Mouse (Mus musculus): ENCODE results near the gene Krtap17-1. TPM values are rescaled to one million over a fixed set of nuclear protein-coding genes. Genes with fewer than 3 reads are reported as not detected.

The Krtap17-1 gene
- polyA plus RNA-seq, 1 experiment: not detected

DNA sequence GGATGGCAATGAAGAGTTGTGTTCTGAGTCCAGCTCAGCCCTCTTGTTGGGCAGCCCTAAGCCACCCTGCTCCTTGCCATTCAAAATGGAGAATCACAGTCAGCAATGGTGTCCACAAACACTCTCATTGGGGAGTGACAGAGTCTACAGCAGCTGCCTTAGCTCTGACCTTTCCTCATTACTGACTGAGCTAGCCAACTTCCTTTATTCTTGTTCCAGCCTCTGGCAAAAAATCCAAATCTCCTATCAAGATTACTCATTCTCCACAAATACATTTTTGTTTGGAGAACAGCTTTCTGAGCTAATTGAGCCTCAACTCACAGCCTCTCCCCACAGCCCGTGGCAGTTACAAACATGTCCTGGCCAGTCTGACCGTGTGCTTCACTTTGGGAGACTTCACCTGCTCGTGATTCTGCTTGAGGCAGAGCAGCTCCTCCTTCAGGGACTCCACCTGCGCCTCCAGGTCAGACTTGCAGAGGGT is 19.9 kb upstream of the Krtap17-1 start:
- Histone ChIP-seq H3K9ac (ENCODE audit: low read depth, poor library complexity, severe bottlenecking) (no peak overlapping the region), H3K9me3 (replicated peaks; ENCODE audit: control insufficient read depth, insufficient read depth, low read length, poor library complexity, severe bottlenecking) (no peaks in the 10 kb centered on the region), H3K4me3 (ENCODE audit: low read depth, low read length) (no peak overlapping the region), H3K36me3 (ENCODE audit: control insufficient read depth, insufficient read depth, low read length, poor library complexity, severe bottlenecking) (no peaks in the 10 kb centered on the region), H3K4me1 (ENCODE audit: control insufficient read depth, insufficient read depth, low read length) (no peaks in the 10 kb centered on the region), H3K27ac (ENCODE audit: insufficient read depth, low read length) (no peak overlapping the region), H3K27me3 (ENCODE audit: control insufficient read depth, insufficient read depth, low read length, poor library complexity, severe bottlenecking) (no peaks in the 10 kb centered on the region)
- no peak for TF ChIP-seq CTCF (IDR thresholded peaks at IDR 0.05; ENCODE audit: low read depth, low read length)
- TF ChIP-seq POLR2A (IDR thresholded peaks at IDR 0.05; ENCODE audit: insufficient read depth, low read length): no peak
- no peak for TF ChIP-seq EP300 (IDR thresholded peaks at IDR 0.05; ENCODE audit: insufficient read depth, low read depth, low read length)

DNA sequence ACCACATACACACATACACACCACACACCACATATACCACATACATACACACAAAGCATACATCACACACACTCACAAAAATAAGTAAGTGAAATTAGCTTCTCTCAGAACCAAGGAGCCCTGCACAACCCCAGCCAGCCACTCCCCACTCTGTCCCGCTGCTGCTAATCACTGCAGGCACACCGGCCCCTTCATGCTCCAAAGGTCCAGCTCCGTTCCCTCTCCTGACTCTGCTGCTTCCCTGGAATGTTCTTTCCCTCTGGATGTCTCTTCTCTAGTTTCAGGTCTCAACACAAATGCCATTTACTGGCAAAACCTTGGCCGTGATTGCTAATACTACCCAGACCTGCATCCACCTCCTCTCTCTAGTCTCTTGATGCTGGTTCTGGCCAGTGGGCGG is 16.9 kb upstream of the Krtap17-1 start:
- Histone ChIP-seq H3K4me1 (ENCODE audit: control insufficient read depth, insufficient read depth, low read length) (no peaks in the 10 kb centered on the region), H3K9me3 (replicated peaks; ENCODE audit: control insufficient read depth, insufficient read depth, low read length, poor library complexity, severe bottlenecking) (no peaks in the 10 kb centered on the region), H3K27ac (ENCODE audit: insufficient read depth, low read length) (no peak overlapping the region), H3K36me3 (ENCODE audit: control insufficient read depth, insufficient read depth, low read length, poor library complexity, severe bottlenecking) (no peaks in the 10 kb centered on the region), H3K9ac (ENCODE audit: low read depth, poor library complexity, severe bottlenecking) (no peak overlapping the region), H3K4me3 (ENCODE audit: low read depth, low read length) (no peak overlapping the region), H3K27me3 (ENCODE audit: control insufficient read depth, insufficient read depth, low read length, poor library complexity, severe bottlenecking) (no peaks in the 10 kb centered on the region)
- TF ChIP-seq POLR2A (IDR thresholded peaks at IDR 0.05; ENCODE audit: insufficient read depth, low read length) (no peak), EP300 (IDR thresholded peaks at IDR 0.05; ENCODE audit: insufficient read depth, low read depth, low read length) (no peak), CTCF (IDR thresholded peaks at IDR 0.05; ENCODE audit: low read depth, low read length) (no peak)

DNA sequence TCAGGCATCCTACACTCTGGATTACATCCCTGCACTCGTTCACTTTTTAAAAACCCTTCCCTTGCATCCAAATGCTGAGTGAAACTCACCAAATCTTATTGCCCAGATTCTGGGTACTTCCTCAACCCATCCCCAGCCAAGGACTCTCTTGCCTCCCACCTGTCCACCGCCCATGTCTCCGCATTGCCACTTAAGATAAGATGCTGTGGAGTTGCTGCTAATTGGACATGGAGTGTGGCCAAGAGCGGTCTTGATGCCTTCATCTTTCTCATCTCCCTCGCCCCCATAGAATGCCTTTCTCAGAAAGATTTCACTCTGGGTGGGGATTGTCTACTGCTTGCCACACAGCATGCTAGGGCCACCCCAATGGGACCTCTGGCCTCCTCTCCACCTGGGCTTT is 14.5 kb upstream of the Krtap17-1 start:
- H3K27me3 ChIP-seq (ENCODE audit: control insufficient read depth, insufficient read depth, low read length, poor library complexity, severe bottlenecking): no peaks in the 10 kb centered on the region
- no peaks in the 10 kb centered on the region for H3K36me3 ChIP-seq (ENCODE audit: control insufficient read depth, insufficient read depth, low read length, poor library complexity, severe bottlenecking)
- H3K4me3 ChIP-seq (ENCODE audit: low read depth, low read length): no peak overlapping the region
- no peaks in the 10 kb centered on the region for H3K9me3 ChIP-seq (replicated peaks; ENCODE audit: control insufficient read depth, insufficient read depth, low read length, poor library complexity, severe bottlenecking)
- no peaks in the 10 kb centered on the region for H3K4me1 ChIP-seq (ENCODE audit: control insufficient read depth, insufficient read depth, low read length)
- no peak overlapping the region for H3K27ac ChIP-seq (ENCODE audit: insufficient read depth, low read length)
- no peak overlapping the region for H3K9ac ChIP-seq (ENCODE audit: low read depth, poor library complexity, severe bottlenecking)
- TF ChIP-seq POLR2A (IDR thresholded peaks at IDR 0.05; ENCODE audit: insufficient read depth, low read length) (no peak), EP300 (IDR thresholded peaks at IDR 0.05; ENCODE audit: insufficient read depth, low read depth, low read length) (no peak), CTCF (IDR thresholded peaks at IDR 0.05; ENCODE audit: low read depth, low read length) (no peak)

DNA sequence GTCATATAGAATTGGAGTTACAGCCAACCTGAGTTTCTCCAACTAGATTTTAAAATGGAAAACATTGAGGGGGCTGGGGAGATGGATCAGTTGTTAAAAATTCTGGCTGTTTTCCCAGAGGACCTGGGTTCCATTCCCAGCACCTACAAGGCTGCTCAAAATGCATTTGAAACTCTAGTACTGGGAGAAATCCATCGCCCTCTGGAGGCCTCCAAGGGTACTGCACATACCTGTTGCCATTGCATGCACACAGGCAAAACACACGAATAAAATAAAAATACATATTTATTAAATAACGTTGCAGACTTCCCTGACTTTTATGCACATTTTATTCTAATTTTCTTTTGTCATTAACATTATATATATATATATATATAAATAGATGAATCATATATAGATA is 12.8 kb upstream of the Krtap17-1 start:
- H3K9ac ChIP-seq (ENCODE audit: low read depth, poor library complexity, severe bottlenecking): no peak overlapping the region
- H3K9me3 ChIP-seq (replicated peaks; ENCODE audit: control insufficient read depth, insufficient read depth, low read length, poor library complexity, severe bottlenecking): no peaks in the 10 kb centered on the region
- no peaks in the 10 kb centered on the region for H3K27me3 ChIP-seq (ENCODE audit: control insufficient read depth, insufficient read depth, low read length, poor library complexity, severe bottlenecking)
- H3K27ac ChIP-seq (ENCODE audit: insufficient read depth, low read length): no peak overlapping the region
- H3K4me1 ChIP-seq (ENCODE audit: control insufficient read depth, insufficient read depth, low read length): no peaks in the 10 kb centered on the region
- TF ChIP-seq CTCF (IDR thresholded peaks at IDR 0.05; ENCODE audit: low read depth, low read length) (peak; percentile 15), EP300 (IDR thresholded peaks at IDR 0.05; ENCODE audit: insufficient read depth, low read depth, low read length) (no peak), POLR2A (IDR thresholded peaks at IDR 0.05; ENCODE audit: insufficient read depth, low read length) (no peak)
- no peak overlapping the region for H3K4me3 ChIP-seq (ENCODE audit: low read depth, low read length)
- H3K36me3 ChIP-seq (ENCODE audit: control insufficient read depth, insufficient read depth, low read length, poor library complexity, severe bottlenecking): no peaks in the 10 kb centered on the region

DNA sequence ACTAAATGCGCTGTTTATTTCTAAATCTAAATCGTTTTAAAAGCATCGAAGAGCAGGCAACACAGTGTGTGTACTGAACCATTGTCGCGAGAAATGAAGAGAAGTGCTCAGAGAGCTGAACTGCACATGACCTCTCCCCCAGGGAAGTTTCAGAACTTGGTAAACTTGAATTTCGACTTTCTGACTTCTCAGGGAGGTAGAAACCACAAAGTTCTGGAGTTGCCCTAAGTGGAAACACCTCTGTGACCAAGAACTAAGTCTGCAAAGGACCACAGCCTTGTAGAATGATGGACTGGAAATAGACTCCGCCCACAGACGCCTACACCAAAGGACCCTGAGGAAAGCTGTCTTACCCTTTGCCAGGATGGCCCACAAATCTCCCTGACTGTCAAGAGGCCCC is 12.1 kb upstream of the Krtap17-1 start:
- Histone ChIP-seq H3K9ac (ENCODE audit: low read depth, poor library complexity, severe bottlenecking) (no peak overlapping the region), H3K9me3 (replicated peaks; ENCODE audit: control insufficient read depth, insufficient read depth, low read length, poor library complexity, severe bottlenecking) (no peaks in the 10 kb centered on the region), H3K4me1 (ENCODE audit: control insufficient read depth, insufficient read depth, low read length) (no peaks in the 10 kb centered on the region), H3K27me3 (ENCODE audit: control insufficient read depth, insufficient read depth, low read length, poor library complexity, severe bottlenecking) (no peaks in the 10 kb centered on the region), H3K27ac (ENCODE audit: insufficient read depth, low read length) (no peak overlapping the region), H3K4me3 (ENCODE audit: low read depth, low read length) (no peak overlapping the region), H3K36me3 (ENCODE audit: control insufficient read depth, insufficient read depth, low read length, poor library complexity, severe bottlenecking) (no peaks in the 10 kb centered on the region)
- no peak for TF ChIP-seq POLR2A (IDR thresholded peaks at IDR 0.05; ENCODE audit: insufficient read depth, low read length)
- TF ChIP-seq CTCF (IDR thresholded peaks at IDR 0.05; ENCODE audit: low read depth, low read length): no peak
- TF ChIP-seq EP300 (IDR thresholded peaks at IDR 0.05; ENCODE audit: insufficient read depth, low read depth, low read length): no peak

DNA sequence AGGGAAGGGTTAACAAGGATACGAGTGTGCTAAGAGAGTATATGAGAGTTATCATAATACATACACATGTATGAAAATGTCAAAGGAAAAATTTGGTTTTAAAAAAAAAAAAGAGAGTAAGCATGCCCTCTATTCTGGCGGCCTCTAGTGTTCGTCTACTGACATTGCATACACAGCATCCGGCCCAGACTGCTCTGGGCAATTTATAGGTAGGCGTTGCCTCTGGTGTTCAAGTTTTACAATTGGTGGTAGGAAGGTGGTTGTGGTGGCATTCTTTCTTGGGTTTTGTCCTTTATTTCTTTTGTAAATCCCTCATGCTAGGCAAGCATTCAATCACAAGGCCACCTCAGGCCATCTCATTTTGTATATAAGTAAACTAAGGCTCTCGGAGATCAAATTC is 11.1 kb upstream of the Krtap17-1 start:
- no peaks in the 10 kb centered on the region for H3K9me3 ChIP-seq (replicated peaks; ENCODE audit: control insufficient read depth, insufficient read depth, low read length, poor library complexity, severe bottlenecking)
- no peak overlapping the region for H3K9ac ChIP-seq (ENCODE audit: low read depth, poor library complexity, severe bottlenecking)
- no peak overlapping the region for H3K4me3 ChIP-seq (ENCODE audit: low read depth, low read length)
- no peaks in the 10 kb centered on the region for H3K4me1 ChIP-seq (ENCODE audit: control insufficient read depth, insufficient read depth, low read length)
- no peak overlapping the region for H3K27ac ChIP-seq (ENCODE audit: insufficient read depth, low read length)
- TF ChIP-seq POLR2A (IDR thresholded peaks at IDR 0.05; ENCODE audit: insufficient read depth, low read length) (no peak), CTCF (IDR thresholded peaks at IDR 0.05; ENCODE audit: low read depth, low read length) (peak; percentile 60)
- no peaks in the 10 kb centered on the region for H3K27me3 ChIP-seq (ENCODE audit: control insufficient read depth, insufficient read depth, low read length, poor library complexity, severe bottlenecking)
- no peaks in the 10 kb centered on the region for H3K36me3 ChIP-seq (ENCODE audit: control insufficient read depth, insufficient read depth, low read length, poor library complexity, severe bottlenecking)
